26 mouse cellular contexts compared by ENCODE assay signal in the genomic region with DNA sequence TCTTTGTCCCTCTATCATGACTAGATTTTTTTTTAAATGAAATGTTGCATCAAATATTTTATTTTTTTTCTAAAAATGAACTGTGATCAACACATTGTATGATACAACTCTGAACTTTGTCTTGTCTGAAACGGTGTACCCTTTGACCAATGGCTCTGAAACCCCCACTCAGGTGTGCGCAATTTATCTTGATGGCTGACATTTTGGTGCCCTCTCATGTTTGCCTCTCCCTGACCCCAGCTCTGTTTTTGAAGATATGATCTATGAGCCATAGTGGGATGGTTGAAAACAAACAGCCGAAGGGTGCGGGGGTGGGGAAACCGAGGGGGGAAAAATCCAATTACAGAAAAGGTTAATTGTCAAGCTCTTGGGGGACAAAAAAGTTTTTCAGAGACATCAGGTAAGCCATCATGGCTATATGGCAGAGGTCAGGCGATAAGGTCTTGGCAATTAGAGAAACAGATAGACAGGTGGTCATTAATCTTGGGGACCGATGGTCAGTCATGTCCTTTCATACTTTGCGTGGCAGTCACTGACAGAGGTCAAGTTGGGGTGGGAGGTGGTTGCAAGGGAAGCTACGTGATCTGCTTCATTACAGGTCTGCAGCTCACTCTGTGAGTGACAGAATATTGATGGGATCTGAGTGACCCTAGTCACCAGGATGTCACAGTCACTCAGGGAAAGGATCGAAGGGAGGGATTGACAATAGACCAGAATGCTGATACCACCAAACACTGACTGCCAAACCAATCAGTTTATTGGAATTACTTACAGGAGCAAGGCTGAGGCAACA.
A peak's percentile ranks its signal among the peaks of the same experiment; 100 is the strongest.
DNase-seq lines count a peak whose midpoint lies in the region; ATAC-seq and TF ChIP-seq lines count a peak whose summit lies in the region.
"Had no signal": no experiment of that assay in that cellular context is flagged by ENCODE, and none has a peak within 500 bp of the region (broad histone marks: within the 10 kb centered on the region; RNA-seq: fewer than 3 reads in every experiment).

No protein-coding gene starts in this region.

- H3K9me3 ChIP-seq in neural tube, embryonic 15.5 days (replicated peaks) = no peaks in the 10 kb centered on the region
- H3K9me3 ChIP-seq in limb, embryonic 10.5 days (replicated peaks) = no peaks in the 10 kb centered on the region
- H3K9me3 ChIP-seq in liver, embryonic 14.5 days (ENCODE audit: control insufficient read depth, low read length) = no peaks in the 10 kb centered on the region
- no peaks in the 10 kb centered on the region for H3K9me3 ChIP-seq in forebrain, embryonic 10.5 days
- H3K9me3 ChIP-seq: forebrain, embryonic 12.5 days; heart, embryonic 15.5 days; hindbrain, embryonic 13.5 days; limb, embryonic 15.5 days; lung, embryonic 15.5 days; midbrain, embryonic 13.5 days had no signal

- H3K4me1 ChIP-seq in neural tube, embryonic 15.5 days = peaks cover 17% of the 10 kb centered on the region
- peaks cover 57% of the 10 kb centered on the region for H3K4me1 ChIP-seq in limb, embryonic 10.5 days
- peaks cover 0 to 6% of the 10 kb centered on the region in 2 experiments; a peak in 2 of 4 replicates for H3K4me1 ChIP-seq in liver, embryonic 14.5 days (replicated peaks; ENCODE audit: control insufficient read depth in 2 of 2, insufficient read depth in 2 of 2, low read length in 1 of 2)
- peaks cover 45% of the 10 kb centered on the region for H3K4me1 ChIP-seq in forebrain, embryonic 10.5 days
- H3K4me1 ChIP-seq: megakaryocyte, embryonic 14.5 days had no signal

- no peak overlapping the region for H3K4me3 ChIP-seq in neural tube, embryonic 15.5 days (replicated peaks)
- H3K4me3 ChIP-seq in limb, embryonic 10.5 days = no peak overlapping the region
- H3K4me3 ChIP-seq in liver, embryonic 14.5 days (ENCODE audit: insufficient read depth in 1 of 2, low read depth in 2 of 2, low read length in 2 of 2) = no peak overlapping the region
- H3K4me3 ChIP-seq in forebrain, embryonic 10.5 days = no peak overlapping the region
- H3K4me3 ChIP-seq: erythroblast, embryonic 14.5 days; forebrain, embryonic 12.5 days; heart, embryonic 15.5 days; hindbrain, embryonic 13.5 days; limb, embryonic 15.5 days; lung, embryonic 15.5 days; megakaryocyte, embryonic 14.5 days; midbrain, embryonic 13.5 days had no signal

- no peak overlapping the region for H3K9ac ChIP-seq in neural tube, embryonic 15.5 days (replicated peaks)
- H3K9ac ChIP-seq in liver, embryonic 14.5 days (replicated peaks) = no peak overlapping the region
- H3K9ac ChIP-seq: forebrain, embryonic 12.5 days; forebrain, postnatal 0 days; heart, embryonic 15.5 days; hindbrain, embryonic 13.5 days; limb, embryonic 15.5 days; lung, embryonic 15.5 days; midbrain, embryonic 13.5 days had no signal

- no peaks in the 10 kb centered on the region for H3K27me3 ChIP-seq in neural tube, embryonic 15.5 days (replicated peaks)
- H3K27me3 ChIP-seq in limb, embryonic 10.5 days (ENCODE audit: low read depth, poor library complexity, severe bottlenecking) = no peaks in the 10 kb centered on the region
- no peaks in the 10 kb centered on the region for H3K27me3 ChIP-seq in liver, embryonic 14.5 days (ENCODE audit: control insufficient read depth, insufficient read depth, low read length)
- H3K27me3 ChIP-seq in forebrain, embryonic 10.5 days (ENCODE audit: poor library complexity, severe bottlenecking) = no peaks in the 10 kb centered on the region
- H3K27me3 ChIP-seq: forebrain, embryonic 12.5 days; heart, embryonic 15.5 days; hindbrain, embryonic 13.5 days; limb, embryonic 15.5 days; lung, embryonic 15.5 days; megakaryocyte, embryonic 14.5 days; midbrain, embryonic 13.5 days had no signal

- no peaks in the 10 kb centered on the region for H3K36me3 ChIP-seq in neural tube, embryonic 15.5 days
- H3K36me3 ChIP-seq in limb, embryonic 10.5 days = no peaks in the 10 kb centered on the region
- no peaks in the 10 kb centered on the region for H3K36me3 ChIP-seq in liver, embryonic 14.5 days (replicated peaks; ENCODE audit: control insufficient read depth, insufficient read depth, low read depth)
- H3K36me3 ChIP-seq in forebrain, embryonic 10.5 days (replicated peaks) = no peaks in the 10 kb centered on the region
- H3K36me3 ChIP-seq: forebrain, embryonic 12.5 days; heart, embryonic 15.5 days; hindbrain, embryonic 13.5 days; limb, embryonic 15.5 days; lung, embryonic 15.5 days; midbrain, embryonic 13.5 days had no signal

- TF ChIP-seq CTCF in liver, embryonic 14.5 days (IDR thresholded peaks at IDR 0.05; ENCODE audit: low read depth) = no peak

- no peak for ATAC-seq in neural tube, embryonic 15.5 days (ENCODE audit: low FRiP score)
- peak; percentile 67; the same call in 1 of the 2 replicates for ATAC-seq in liver, embryonic 14.5 days (ENCODE audit: insufficient read depth)
- ATAC-seq in activated CD4-positive, CD25-positive, alpha-beta regulatory T cell, adult 4 months = no peak
- ATAC-seq: forebrain, postnatal 0 days; midbrain, embryonic 13.5 days had no signal

- no peak overlapping the region for H3K27ac ChIP-seq in neural tube, embryonic 15.5 days (replicated peaks)
- H3K27ac ChIP-seq in limb, embryonic 10.5 days = peak overlapping the region; percentile 85
- H3K27ac ChIP-seq in liver, embryonic 14.5 days = no peak overlapping the region
- H3K27ac ChIP-seq in forebrain, embryonic 10.5 days = no peak overlapping the region
- H3K27ac ChIP-seq: forebrain, embryonic 12.5 days; heart, embryonic 15.5 days; hindbrain, embryonic 13.5 days; kidney, postnatal 0 days; limb, embryonic 15.5 days; lung, embryonic 15.5 days; midbrain, embryonic 13.5 days had no signal

- peak; percentile 43 for DNase-seq in neural tube, embryonic 10.5 days (ENCODE audit: extremely low spot score, low spot score)
- no peak for DNase-seq in limb, embryonic 10.5 days (ENCODE audit: low spot score)
- no peak for DNase-seq in liver, embryonic 14.5 days (ENCODE audit: low read depth in 3 of 3, low spot score in 3 of 3)
- DNase-seq in forebrain, embryonic 10.5 days (ENCODE audit: extremely low spot score, low spot score) = no peak
- DNase-seq in right cerebral cortex, adult 2 months (ENCODE audit: low spot score in 2 of 2) = no peak
- DNase-seq: adrenal gland, adult 2 months; B cell, adult 2 months; cerebellum, adult 2 months; cerebellum, postnatal 25 days; forebrain, postnatal 0 days; kidney, adult 18-20 months; kidney, postnatal 4 days; lung, postnatal 36 days; thymus, adult 2 months; thymus, postnatal 36 days had no signal

- 81% methylated on average over 10 of the region's 10 CpGs for WGBS in neural tube, embryonic 15.5 days
- 52% methylated on average over 10 of the region's 10 CpGs for WGBS in limb, embryonic 10.5 days
- 63% methylated on average over 10 of the region's 10 CpGs for WGBS in liver, embryonic 14.5 days (ENCODE audit: insufficient replicate concordance)
- WGBS in forebrain, embryonic 10.5 days = 91% methylated on average over 10 of the region's 10 CpGs

- H3K4me2 ChIP-seq in neural tube, embryonic 15.5 days = no peak overlapping the region
- no peak overlapping the region for H3K4me2 ChIP-seq in liver, embryonic 14.5 days (ENCODE audit: low read depth)
- H3K4me2 ChIP-seq: forebrain, embryonic 12.5 days; heart, embryonic 15.5 days; hindbrain, embryonic 13.5 days; limb, embryonic 15.5 days; lung, embryonic 15.5 days; midbrain, embryonic 13.5 days had no signal

- TF ChIP-seq EP300 in liver, embryonic 14.5 days (IDR thresholded peaks at IDR 0.05; ENCODE audit: low read depth) = no peak
